Mouse (Mus musculus) fat pad, adult 2 months (tissue): ENCODE measurements around the gene Fbxo2.

Source experiments
- DNase-seq: peaks from one replicate; pipeline ENCODE4 v3.0.0-alpha.2; 2011; ENCODE audit warnings: low read depth, low spot score; ENCODE audit errors: extremely low read depth

The Fbxo2 gene

GRCm38 (mm10) chr4:148140098-148141011 lies 20.1 kb upstream of the Fbxo2 start:
- DNase-seq: peak; percentile 31

- DNase-seq: no peak
These were observed 16.7 kb upstream of the Fbxo2 start for GRCm38 (mm10) chr4:148143721-148144120.

DNA sequence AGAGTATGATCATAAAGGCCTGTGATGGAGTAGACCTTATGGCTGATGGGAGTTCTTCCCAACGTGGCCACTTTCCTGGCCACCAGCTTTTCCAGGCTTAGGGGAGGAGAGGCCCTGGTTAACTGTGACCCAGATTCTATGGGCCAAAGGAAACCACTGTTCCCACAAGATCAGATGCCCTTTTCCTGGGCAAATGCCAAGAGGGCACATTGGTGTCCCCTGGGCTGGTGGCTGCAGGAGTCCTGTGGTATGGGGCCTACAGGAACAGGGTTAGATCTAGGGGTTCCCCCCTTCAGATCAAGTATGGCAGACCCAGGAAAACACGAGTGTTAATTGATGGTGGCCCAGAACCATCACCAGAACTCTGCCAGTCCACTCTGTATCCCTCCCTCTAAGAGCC lies 12.7 kb upstream of the Fbxo2 start:
- no peak for DNase-seq

GRCm38 (mm10) chr4:148149540-148149939 lies 10.9 kb upstream of the Fbxo2 start:
- DNase-seq: no peak

- no peak for DNase-seq
These were observed 10.2 kb upstream of the Fbxo2 start for GRCm38 (mm10) chr4:148150242-148150641.

DNA sequence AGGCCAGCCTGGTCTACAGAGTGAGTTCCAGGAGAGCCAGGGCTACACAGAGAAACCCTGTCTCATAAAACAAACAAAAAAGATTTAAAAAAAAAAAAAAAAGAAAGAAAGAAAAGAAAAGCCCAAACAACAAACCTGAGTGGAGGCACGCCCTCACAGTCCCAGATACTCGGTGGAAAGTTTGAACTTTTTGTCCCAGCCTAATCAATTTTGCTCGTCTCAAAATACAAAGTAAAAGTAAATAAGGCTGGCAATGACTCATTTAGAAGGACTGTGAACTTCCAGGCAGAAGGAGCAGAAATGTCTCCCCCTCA lies 9.5 kb upstream of the Fbxo2 start:
- DNase-seq: no peak

GRCm38 (mm10) chr4:148151267-148152168 lies 8.9 kb upstream of the Fbxo2 start, which contains the start of gene Fbxo6:
Fbxo6 (minus strand) TSS chr4:148152140.
- no peak for DNase-seq

DNA sequence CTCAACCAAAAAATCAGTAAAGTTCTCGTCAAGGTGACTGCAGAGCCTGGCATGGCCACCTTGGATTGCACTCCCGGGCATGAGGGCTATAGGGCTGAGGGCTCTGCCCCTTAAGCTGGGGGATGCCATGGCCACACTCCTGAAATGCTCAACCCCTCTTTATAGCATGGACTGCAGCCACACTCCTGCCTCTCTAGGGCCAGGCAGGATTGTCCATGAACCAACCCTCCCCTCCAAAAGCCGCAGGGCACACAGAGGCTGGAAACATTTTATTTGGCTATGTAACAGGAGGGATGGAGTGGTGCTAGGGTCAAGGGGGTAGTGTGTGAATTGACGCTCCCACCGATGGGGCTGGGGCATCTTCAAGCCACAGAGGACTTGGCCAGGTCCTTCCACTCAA lies 7.9 kb upstream of the Fbxo2 start:
- DNase-seq: no peak

GRCm38 (mm10) chr4:148154006-148154405 lies 6.4 kb upstream of the Fbxo2 start:
- no peak for DNase-seq

- DNase-seq: no peak
These were observed 5.4 kb upstream of the Fbxo2 start for GRCm38 (mm10) chr4:148154982-148155381.

GRCm38 (mm10) chr4:148158436-148159348 lies 1.7 kb upstream of the Fbxo2 start:
- no peak for DNase-seq

GRCm38 (mm10) chr4:148159544-148160435 lies 631 bp upstream of the Fbxo2 start:
- DNase-seq: peak; percentile 37

DNA sequence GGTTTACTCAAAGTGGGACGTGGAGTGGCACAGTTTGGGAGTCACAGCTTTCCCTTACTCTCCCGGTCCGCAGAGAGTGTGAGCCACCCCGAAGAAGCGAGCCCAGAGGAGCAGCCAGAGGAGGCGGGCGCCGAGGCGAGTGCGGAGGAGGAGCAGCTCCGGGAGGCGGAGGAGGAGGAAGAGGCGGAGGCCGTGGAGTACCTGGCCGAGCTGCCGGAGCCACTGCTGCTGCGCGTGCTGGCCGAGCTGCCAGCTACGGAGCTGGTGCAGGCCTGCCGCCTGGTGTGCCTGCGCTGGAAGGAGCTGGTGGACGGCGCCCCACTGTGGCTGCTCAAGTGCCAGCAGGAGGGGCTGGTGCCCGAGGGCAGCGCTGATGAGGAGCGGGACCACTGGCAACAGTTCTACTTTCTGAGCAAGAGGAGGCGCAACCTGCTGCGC lies 3.6 kb downstream of the Fbxo2 start:
- DNase-seq: no peak

GRCm38 (mm10) chr4:148164461-148164860 lies 4.0 kb downstream of the Fbxo2 start:
- no peak for DNase-seq

- no peak for DNase-seq
These were observed 5.1 kb downstream of the Fbxo2 start for GRCm38 (mm10) chr4:148165551-148165950.

GRCm38 (mm10) chr4:148166431-148166830 lies 6.0 kb downstream of the Fbxo2 start:
- no peak for DNase-seq

- DNase-seq: no peak
These were observed 6.6 kb downstream of the Fbxo2 start for GRCm38 (mm10) chr4:148166986-148167385.

- DNase-seq: no peak
These were observed 7.9 kb downstream of the Fbxo2 start for GRCm38 (mm10) chr4:148168287-148168686.

DNA sequence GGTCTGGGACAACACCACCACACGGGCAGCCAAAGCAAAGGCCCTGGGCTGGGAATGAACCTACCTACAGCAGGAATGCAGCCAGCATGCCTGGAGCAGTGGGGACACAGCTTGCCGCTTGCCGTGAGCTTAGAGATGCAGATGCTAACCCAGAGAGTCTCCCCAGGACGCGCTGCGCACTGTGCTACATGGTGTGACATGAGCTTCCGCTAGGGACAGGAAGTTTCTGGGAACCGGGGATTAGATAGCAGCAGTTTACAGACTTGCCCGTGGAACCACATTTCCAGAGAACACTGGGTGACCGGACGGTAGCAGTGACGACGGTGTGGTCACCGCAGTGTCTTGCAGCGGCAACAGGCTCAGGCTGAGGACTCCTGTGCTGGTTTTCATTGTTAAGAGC lies 9.2 kb downstream of the Fbxo2 start:
- no peak for DNase-seq

GRCm38 (mm10) chr4:148170842-148171241 lies 10.4 kb downstream of the Fbxo2 start:
- no peak for DNase-seq
